1 mouse cellular context compared by ENCODE assay signal in genomic region chr15:96460730-96461540, GRCm38 (mm10).
TF ChIP-seq lines count a peak whose summit lies in the region.

Gene Scaf11 (minus strand): TSS chr15:96460843.

TF ChIP-seq in CH12.LX, 34 proteins besides CTCF, POLR2A, EP300 and RAD21 (continued from another document):
- TF ChIP-seq MAX (IDR thresholded peaks at IDR 0.05; ENCODE audit: low read length): peak; percentile 51
- peak; percentile 84 for TF ChIP-seq NRF1 (IDR thresholded peaks at IDR 0.05; ENCODE audit: low read depth, low read length)
- TF ChIP-seq USF1 (IDR thresholded peaks at IDR 0.05; ENCODE audit: low read depth, low read length): no peak
- TF ChIP-seq HCFC1 (IDR thresholded peaks at IDR 0.05; ENCODE audit: low read depth, low read length): peak; percentile 60; the same call in 1 of the 2 replicates
- no peak for TF ChIP-seq CHD1 (IDR thresholded peaks at IDR 0.05; ENCODE audit: low read depth, low read length)
TF ChIP-seq in CH12.LX: peak in this region for 13.
